Mouse (Mus musculus) midbrain, embryonic 16.5 days (tissue): Measurements from ENCODE around the gene Il31. TPM values are rescaled to one million over a fixed set of nuclear protein-coding genes. Genes with fewer than 3 reads are reported as not detected.

Source experiments
- ATAC-seq: fragments of 200-750 bp; cut with Nextera tagmentation; 2 replicates; pipeline ENCODE4 v1.8.0; 2017; ENCODE audit warnings: moderate TSS enrichment
- H3K27ac ChIP-seq: fragments of 300-500 bp; sonication (generic); 2 replicates; pipeline ENCODE4 v1.5.1; 2014; ENCODE audit warnings: mild to moderate bottlenecking, low read length, mixed read lengths
- H3K27me3 ChIP-seq: fragments of 300-500 bp; sonication (generic); 2 replicates; pipeline ENCODE4 v1.6.1; 2014; ENCODE audit warnings: low read depth, low read length, mixed read lengths; ENCODE audit not compliant: control insufficient read depth, insufficient read depth
- H3K36me3 ChIP-seq: fragments of 300-500 bp; sonication (generic); 2 replicates; pipeline ENCODE4 v1.6.1; 2014; ENCODE audit warnings: mild to moderate bottlenecking, low read length, moderate library complexity, mixed read lengths; ENCODE audit not compliant: control insufficient read depth, insufficient read depth
- H3K4me1 ChIP-seq: fragments of 300-500 bp; sonication (generic); 2 replicates; pipeline ENCODE4 v1.6.1; 2014; ENCODE audit warnings: mild to moderate bottlenecking, low read length, mixed read lengths; ENCODE audit not compliant: control insufficient read depth, insufficient read depth
- H3K4me2 ChIP-seq: fragments of 300-500 bp; sonication (generic); 2 replicates; pipeline ENCODE4 v1.6.1; 2014; ENCODE audit warnings: mild to moderate bottlenecking, low read length, mixed read lengths
- H3K4me3 ChIP-seq: fragments of 300-500 bp; sonication (generic); 2 replicates; pipeline ENCODE4 v1.5.1; 2014; ENCODE audit warnings: low read depth, mild to moderate bottlenecking, low read length, moderate library complexity, mixed read lengths
- H3K9ac ChIP-seq: fragments of 300-500 bp; sonication (generic); 2 replicates; pipeline ENCODE4 v1.6.1; 2014; ENCODE audit warnings: low read depth, low read length, mixed read lengths
- H3K9me3 ChIP-seq: fragments of 300-500 bp; sonication (generic); replicated peaks from 2 replicates; pipeline ENCODE4 v1.6.1; 2014; ENCODE audit warnings: mild to moderate bottlenecking, low read length, mixed read lengths; ENCODE audit not compliant: control insufficient read depth, poor library complexity, severe bottlenecking
- WGBS: fragments of 180-500 bp; shearing (Covaris S2); extraction: QIAGEN DNeasy Blood & Tissue Kit; methylation state at CpG from one replicate; pipeline ENCODE4 v1.1.7; 2014; 5-methylcytosine and 5-hydroxymethylcytosine counted together
- polyA plus RNA-seq: library from polyadenylated mRNA; unstranded; fragments of >200 nt; fragmentation: Nextera tagmentation; extraction: Ambion mirVana; gene quantifications from 2 replicates; pipeline ENCODE4 v1.2.1, GENCODE M21; 2015

Gene Il31
- polyA plus RNA-seq, 1 experiment from 2014 or later = not detected

- Histone ChIP-seq H3K4me1 (no peaks in the 10 kb centered on the region), H3K36me3 (peaks cover 39% of the 10 kb centered on the region), H3K27me3 (no peaks in the 10 kb centered on the region), H3K27ac (no peak overlapping the region), H3K9ac (no peak overlapping the region), H3K4me3 (no peak overlapping the region), H3K4me2 (no peak overlapping the region), H3K9me3 (no peaks in the 10 kb centered on the region)
- WGBS = 90% methylated on average over 5 of the region's 5 CpGs
- no peak for ATAC-seq
These were observed 44.4 kb downstream of the Il31 start for GRCm38 (mm10) chr5:123444849-123445334.

GRCm38 (mm10) chr5:123444069-123444468 is 45.2 kb downstream of the Il31 start:
- peaks cover 31% of the 10 kb centered on the region for H3K36me3 ChIP-seq
- no peak for ATAC-seq
- H3K9ac ChIP-seq = no peak overlapping the region
- no peaks in the 10 kb centered on the region for H3K9me3 ChIP-seq
- no peak overlapping the region for H3K4me3 ChIP-seq
- H3K4me1 ChIP-seq = no peaks in the 10 kb centered on the region
- no peak overlapping the region for H3K27ac ChIP-seq
- 50% methylated on average over 4 of the region's 4 CpGs for WGBS
- H3K4me2 ChIP-seq = no peak overlapping the region
- H3K27me3 ChIP-seq = no peaks in the 10 kb centered on the region

GRCm38 (mm10) chr5:123442283-123442682 is 47.0 kb downstream of the Il31 start:
- no peaks in the 10 kb centered on the region for H3K4me1 ChIP-seq
- no peak for ATAC-seq
- H3K9ac ChIP-seq = no peak overlapping the region
- WGBS = 95% methylated on average over 3 of the region's 3 CpGs
- H3K36me3 ChIP-seq = peaks cover 26% of the 10 kb centered on the region
- no peaks in the 10 kb centered on the region for H3K27me3 ChIP-seq
- no peak overlapping the region for H3K27ac ChIP-seq
- no peak overlapping the region for H3K4me3 ChIP-seq
- H3K4me2 ChIP-seq = no peak overlapping the region
- H3K9me3 ChIP-seq = no peaks in the 10 kb centered on the region

- H3K9me3 ChIP-seq = no peaks in the 10 kb centered on the region
- H3K4me2 ChIP-seq = no peak overlapping the region
- no peaks in the 10 kb centered on the region for H3K27me3 ChIP-seq
- H3K9ac ChIP-seq = no peak overlapping the region
- H3K4me3 ChIP-seq = no peak overlapping the region
- H3K36me3 ChIP-seq = peaks cover 21% of the 10 kb centered on the region
- WGBS = 63% methylated on average over 4 of the region's 4 CpGs
- no peak for ATAC-seq
- peaks cover 5% of the 10 kb centered on the region for H3K4me1 ChIP-seq
- no peak overlapping the region for H3K27ac ChIP-seq
These were observed 48.6 kb downstream of the Il31 start for GRCm38 (mm10) chr5:123440664-123441063.

- H3K9me3 ChIP-seq = no peaks in the 10 kb centered on the region
- H3K9ac ChIP-seq = no peak overlapping the region
- no peak overlapping the region for H3K4me3 ChIP-seq
- no peak overlapping the region for H3K27ac ChIP-seq
- WGBS = 75% methylated on average over 4 of the region's 4 CpGs
- ATAC-seq = no peak
- peaks cover 5% of the 10 kb centered on the region for H3K4me1 ChIP-seq
- no peaks in the 10 kb centered on the region for H3K27me3 ChIP-seq
- H3K36me3 ChIP-seq = peaks cover 15% of the 10 kb centered on the region
- no peak overlapping the region for H3K4me2 ChIP-seq
These were observed 49.3 kb downstream of the Il31 start for GRCm38 (mm10) chr5:123439941-123440340.

- H3K27me3 ChIP-seq = no peaks in the 10 kb centered on the region
- WGBS = 89% methylated on average over 1 of the region's 1 CpGs
- no peak for ATAC-seq
- no peak overlapping the region for H3K4me3 ChIP-seq
- no peaks in the 10 kb centered on the region for H3K9me3 ChIP-seq
- peaks cover 5% of the 10 kb centered on the region for H3K4me1 ChIP-seq
- H3K9ac ChIP-seq = no peak overlapping the region
- no peak overlapping the region for H3K4me2 ChIP-seq
- H3K36me3 ChIP-seq = peaks cover 11% of the 10 kb centered on the region
- no peak overlapping the region for H3K27ac ChIP-seq
These were observed 50.0 kb downstream of the Il31 start for GRCm38 (mm10) chr5:123439312-123439711.

GRCm38 (mm10) chr5:123438381-123438780 is 50.9 kb downstream of the Il31 start:
- Histone ChIP-seq H3K4me1 (peaks cover 5% of the 10 kb centered on the region), H3K4me3 (no peak overlapping the region), H3K27ac (no peak overlapping the region), H3K9me3 (no peaks in the 10 kb centered on the region), H3K9ac (no peak overlapping the region), H3K4me2 (no peak overlapping the region), H3K27me3 (no peaks in the 10 kb centered on the region), H3K36me3 (peaks cover 9% of the 10 kb centered on the region)
- 95% methylated on average over 3 of the region's 3 CpGs for WGBS
- ATAC-seq = no peak

- no peak for ATAC-seq
- Histone ChIP-seq H3K9ac (no peak overlapping the region), H3K9me3 (no peaks in the 10 kb centered on the region), H3K4me1 (peaks cover 9% of the 10 kb centered on the region), H3K4me3 (no peak overlapping the region), H3K36me3 (0 out of 2 replicates have a peak, but pooled peaks cover 2% of the 10 kb centered on the region), H3K4me2 (no peak overlapping the region), H3K27ac (no peak overlapping the region), H3K27me3 (no peaks in the 10 kb centered on the region)
- 27% methylated on average over 4 of the region's 4 CpGs for WGBS
These were observed 52.5 kb downstream of the Il31 start for GRCm38 (mm10) chr5:123436780-123437175.

GRCm38 (mm10) chr5:123436071-123436779 is 53.1 kb downstream of the Il31 start:
- no peak overlapping the region for H3K27ac ChIP-seq
- no peaks in the 10 kb centered on the region for H3K27me3 ChIP-seq
- no peaks in the 10 kb centered on the region for H3K9me3 ChIP-seq
- H3K36me3 ChIP-seq = 0 out of 2 replicates have a peak, but pooled peaks cover 2% of the 10 kb centered on the region
- no peak for ATAC-seq
- WGBS = 57% methylated on average over 8 of the region's 8 CpGs
- peaks cover 9% of the 10 kb centered on the region for H3K4me1 ChIP-seq
- no peak overlapping the region for H3K9ac ChIP-seq
- no peak overlapping the region for H3K4me3 ChIP-seq
- H3K4me2 ChIP-seq = no peak overlapping the region
